Mouse (Mus musculus) limb, embryonic 11.5 days (tissue): ENCODE measurements around the gene Mpeg1. TPM values are rescaled to one million over a fixed set of nuclear protein-coding genes. Genes with fewer than 3 reads are reported as not detected.

Experiments
- ATAC-seq: fragments of 200-750 bp; cut with Nextera tagmentation; 2 replicates; pipeline ENCODE4 v1.8.0; 2017; ENCODE audit warnings: low read depth; ENCODE audit not compliant: insufficient number of reproducible peaks, low FRiP score, low TSS enrichment
- DNase-seq: peaks from one replicate; pipeline ENCODE4 v3.0.0-alpha.2; 2015; ENCODE audit warnings: low spot score
- H3K27ac ChIP-seq: fragments of 300-500 bp; sonication (generic); replicated peaks from 2 replicates; pipeline ENCODE4 v1.5.1; 2014; ENCODE audit warnings: low read depth, mild to moderate bottlenecking, low read length
- H3K27me3 ChIP-seq: fragments of 300-500 bp; sonication (generic); 2 replicates; pipeline ENCODE4 v1.6.1; 2014; ENCODE audit warnings: mild to moderate bottlenecking, low read length, mixed read lengths; ENCODE audit not compliant: control insufficient read depth, insufficient read depth
- H3K36me3 ChIP-seq: fragments of 300-500 bp; sonication (generic); 2 replicates; pipeline ENCODE4 v1.6.1; 2014; ENCODE audit warnings: mild to moderate bottlenecking, low read length, moderate library complexity, mixed read lengths; ENCODE audit not compliant: control insufficient read depth, insufficient read depth
- H3K4me1 ChIP-seq: fragments of 300-500 bp; sonication (generic); 2 replicates; pipeline ENCODE4 v1.6.1; 2014; ENCODE audit warnings: low read length, mixed read lengths; ENCODE audit not compliant: control insufficient read depth, insufficient read depth
- H3K4me2 ChIP-seq: fragments of 300-500 bp; sonication (generic); 2 replicates; pipeline ENCODE4 v1.6.1; 2014; ENCODE audit warnings: low read depth, mild to moderate bottlenecking, moderate library complexity; ENCODE audit not compliant: severe bottlenecking
- H3K4me3 ChIP-seq: fragments of 300-500 bp; sonication (generic); 2 replicates; pipeline ENCODE4 v1.5.1; 2014; ENCODE audit warnings: low read depth, low read length
- H3K9ac ChIP-seq: fragments of 300-500 bp; sonication (generic); 2 replicates; pipeline ENCODE4 v1.6.1; 2014; ENCODE audit warnings: mild to moderate bottlenecking, low read length
- H3K9me3 ChIP-seq: fragments of 300-500 bp; sonication (generic); 2 replicates; pipeline ENCODE4 v1.6.1; 2016; ENCODE audit warnings: low read length; ENCODE audit not compliant: control insufficient read depth
- WGBS: fragments of 180-500 bp; shearing (Covaris S2); extraction: QIAGEN DNeasy Blood & Tissue Kit; methylation state at CpG from one replicate; pipeline ENCODE4 v1.1.7; 2014; 5-methylcytosine and 5-hydroxymethylcytosine counted together
- polyA plus RNA-seq: library from polyadenylated mRNA; unstranded; fragments of >200 nt; fragmentation: Nextera tagmentation; extraction: Ambion mirVana; gene quantifications from 2 replicates; pipeline ENCODE4 v1.2.1, GENCODE M21; 2014

Gene Mpeg1
- polyA plus RNA-seq, 1 experiment from 2014 or later = 0.17 TPM

- Histone ChIP-seq H3K27me3 (no peaks in the 10 kb centered on the region), H3K27ac (no peak overlapping the region), H3K4me1 (no peaks in the 10 kb centered on the region), H3K9me3 (no peaks in the 10 kb centered on the region), H3K36me3 (no peaks in the 10 kb centered on the region), H3K9ac (no peak overlapping the region), H3K4me2 (no peak overlapping the region), H3K4me3 (no peak overlapping the region)
- DNase-seq = peak; percentile 30
- ATAC-seq = no peak
- 17% methylated on average over 2 of the region's 2 CpGs for WGBS
Measured at GRCm38 (mm10) chr19:12433033-12433432, 27.5 kb upstream of the Mpeg1 start.

DNA sequence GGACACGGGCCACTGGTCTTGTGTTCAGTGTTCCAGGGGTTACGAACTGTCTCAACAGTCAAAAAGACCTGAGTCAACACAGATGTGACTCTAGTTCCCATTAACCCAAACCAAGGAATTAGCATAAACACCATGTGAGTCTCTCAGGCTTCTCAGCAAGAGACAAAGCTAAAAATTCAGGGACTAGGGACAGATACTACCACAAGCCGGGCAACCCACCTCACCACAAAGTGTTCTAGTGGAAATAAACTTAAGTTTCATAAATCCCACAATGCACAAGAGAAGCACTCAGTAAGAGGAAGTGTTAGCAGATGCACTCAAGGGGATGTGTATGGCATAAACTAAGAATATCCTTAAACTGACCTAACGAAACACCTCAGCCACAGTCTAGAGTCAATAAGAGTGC is 25.6 kb upstream of the Mpeg1 start:
- ATAC-seq = no peak
- Histone ChIP-seq H3K9ac (no peak overlapping the region), H3K4me3 (no peak overlapping the region), H3K4me1 (no peaks in the 10 kb centered on the region), H3K4me2 (no peak overlapping the region), H3K36me3 (no peaks in the 10 kb centered on the region), H3K9me3 (no peaks in the 10 kb centered on the region), H3K27ac (no peak overlapping the region), H3K27me3 (no peaks in the 10 kb centered on the region)
- WGBS = 90% methylated on average over 4 of the region's 4 CpGs
- DNase-seq = no peak

- no peaks in the 10 kb centered on the region for H3K9me3 ChIP-seq
- no peak overlapping the region for H3K4me2 ChIP-seq
- H3K36me3 ChIP-seq = no peaks in the 10 kb centered on the region
- 81% methylated on average over 4 of the region's 4 CpGs for WGBS
- H3K9ac ChIP-seq = no peak overlapping the region
- H3K27ac ChIP-seq = no peak overlapping the region
- H3K4me1 ChIP-seq = no peaks in the 10 kb centered on the region
- ATAC-seq (no peak), DNase-seq (no peak)
- no peak overlapping the region for H3K4me3 ChIP-seq
- no peaks in the 10 kb centered on the region for H3K27me3 ChIP-seq
Measured at GRCm38 (mm10) chr19:12435750-12436524, 24.6 kb upstream of the Mpeg1 start.

- Histone ChIP-seq H3K27me3 (no peaks in the 10 kb centered on the region), H3K4me2 (no peak overlapping the region), H3K9ac (no peak overlapping the region), H3K36me3 (no peaks in the 10 kb centered on the region), H3K4me3 (no peak overlapping the region), H3K9me3 (no peaks in the 10 kb centered on the region), H3K27ac (no peak overlapping the region), H3K4me1 (no peaks in the 10 kb centered on the region)
- WGBS = 50% methylated on average over 1 of the region's 1 CpGs
- DNase-seq (no peak), ATAC-seq (no peak)
Measured at GRCm38 (mm10) chr19:12439581-12439980, 21.0 kb upstream of the Mpeg1 start.

GRCm38 (mm10) chr19:12440103-12440725 is 20.4 kb upstream of the Mpeg1 start:
- WGBS = 80% methylated on average over 5 of the region's 5 CpGs
- Histone ChIP-seq H3K9ac (no peak overlapping the region), H3K27ac (no peak overlapping the region)

GRCm38 (mm10) chr19:12442560-12442959 is 18.0 kb upstream of the Mpeg1 start:
- Histone ChIP-seq H3K9me3 (no peaks in the 10 kb centered on the region), H3K36me3 (no peaks in the 10 kb centered on the region), H3K4me1 (no peaks in the 10 kb centered on the region), H3K4me2 (no peak overlapping the region), H3K27ac (no peak overlapping the region), H3K9ac (no peak overlapping the region), H3K4me3 (no peak overlapping the region), H3K27me3 (no peaks in the 10 kb centered on the region)
- 78% methylated on average over 4 of the region's 4 CpGs for WGBS
- DNase-seq (no peak), ATAC-seq (no peak)

More at GRCm38 (mm10) chr19:12440103-12440725, 20.4 kb upstream of the Mpeg1 start:
- Histone ChIP-seq H3K36me3 (no peaks in the 10 kb centered on the region), H3K4me3 (no peak overlapping the region), H3K4me2 (no peak overlapping the region), H3K27me3 (no peaks in the 10 kb centered on the region), H3K9me3 (no peaks in the 10 kb centered on the region), H3K4me1 (no peaks in the 10 kb centered on the region)
- no peak for DNase-seq
- ATAC-seq = no peak

DNA sequence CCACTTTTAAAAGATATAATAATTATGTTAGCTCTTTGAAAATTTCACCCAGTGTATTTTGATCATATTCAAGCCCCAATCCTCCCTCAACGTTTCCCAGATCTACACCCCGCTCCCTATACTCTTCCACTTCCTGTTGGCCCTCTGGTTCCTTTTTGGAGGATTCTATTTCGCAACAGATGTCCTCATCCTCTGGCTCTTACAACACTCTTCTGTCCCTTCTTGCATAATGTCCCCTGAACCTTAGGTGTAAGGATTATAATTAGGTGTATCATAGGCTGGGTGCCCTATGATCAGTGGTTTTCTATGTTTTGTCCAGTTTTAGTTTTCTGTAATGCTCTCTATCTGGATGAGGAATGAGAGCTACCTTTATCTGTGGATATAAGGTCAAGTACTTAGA is 15.6 kb upstream of the Mpeg1 start:
- H3K4me2 ChIP-seq = no peak overlapping the region
- H3K27ac ChIP-seq = no peak overlapping the region
- H3K9me3 ChIP-seq = no peaks in the 10 kb centered on the region
- WGBS = 87% methylated on average over 3 of the region's 3 CpGs
- no peak overlapping the region for H3K9ac ChIP-seq
- DNase-seq (no peak), ATAC-seq (no peak)
- no peaks in the 10 kb centered on the region for H3K27me3 ChIP-seq
- no peaks in the 10 kb centered on the region for H3K4me1 ChIP-seq
- H3K4me3 ChIP-seq = no peak overlapping the region
- H3K36me3 ChIP-seq = no peaks in the 10 kb centered on the region

DNA sequence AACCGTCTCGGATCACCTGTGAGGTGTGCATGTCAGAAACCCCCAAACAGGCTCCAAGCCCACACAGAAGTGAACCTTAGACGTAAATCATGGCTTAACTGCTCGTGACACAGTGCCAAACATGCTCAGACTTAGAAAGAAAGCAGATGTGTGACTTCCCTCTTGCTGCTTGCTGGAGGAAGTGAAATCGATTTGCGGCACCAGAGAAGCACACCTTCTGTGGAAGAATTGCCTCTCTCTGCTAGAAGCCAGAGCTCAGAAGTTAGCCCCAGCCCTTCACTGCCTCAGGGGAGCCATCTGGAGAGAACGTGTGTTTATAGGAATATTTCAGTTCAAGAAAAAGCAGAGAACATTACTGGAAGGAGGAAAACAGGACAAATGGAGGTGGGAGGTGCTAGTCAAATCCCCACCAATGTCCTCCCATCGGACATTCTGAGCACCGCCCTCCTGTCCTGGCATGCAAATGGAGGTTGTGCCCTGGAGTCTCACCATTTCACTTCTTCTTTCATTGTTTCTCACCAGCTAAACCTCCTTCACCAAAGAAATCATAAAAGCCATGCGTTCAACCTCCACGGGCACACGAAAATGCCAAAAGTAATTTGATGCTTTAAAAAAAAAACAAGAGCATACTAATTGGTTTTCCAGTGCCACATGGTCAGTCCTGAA is 3.0 kb upstream of the Mpeg1 start:
- WGBS = 45% methylated on average over 12 of the region's 12 CpGs
- no peaks in the 10 kb centered on the region for H3K27me3 ChIP-seq
- ATAC-seq (peak; percentile 39; the same call in 1 of the 2 replicates), DNase-seq (peak; percentile 54)
- no peaks in the 10 kb centered on the region for H3K36me3 ChIP-seq
- no peaks in the 10 kb centered on the region for H3K9me3 ChIP-seq
- no peaks in the 10 kb centered on the region for H3K4me1 ChIP-seq
- peak overlapping the region; percentile 42; the same call in 1 of the 2 replicates for H3K27ac ChIP-seq
- no peak overlapping the region for H3K9ac ChIP-seq
- no peak overlapping the region for H3K4me3 ChIP-seq
- H3K4me2 ChIP-seq = peak overlapping the region; percentile 15; the same call in 1 of the 2 replicates
